Mouse (Mus musculus): ENCODE results near the gene Tlr8. TPM values are rescaled to one million over a fixed set of nuclear protein-coding genes. Genes with fewer than 3 reads are reported as not detected.
"Not testable (repeated sequence)": the region's sequence is repeated elsewhere in the genome, so short reads cannot be mapped to it uniquely, and the experiment has no call there.

Gene Tlr8
- not detected in 2 replicates for polyA plus RNA-seq (2011; ENCODE audit: insufficient read depth, insufficient read length, low read depth, missing spikeins)

- no peaks in the 10 kb centered on the region for H3K9me3 ChIP-seq (replicated peaks; ENCODE audit: control insufficient read depth, insufficient read depth, low read length, poor library complexity, severe bottlenecking)
- TF ChIP-seq CTCF (IDR thresholded peaks at IDR 0.05; ENCODE audit: low read depth, low read length) (no peak), EP300 (IDR thresholded peaks at IDR 0.05; ENCODE audit: insufficient read depth, low read depth, low read length) (no peak), POLR2A (IDR thresholded peaks at IDR 0.05; ENCODE audit: insufficient read depth, low read length) (no peak)
- no peaks in the 10 kb centered on the region for H3K27me3 ChIP-seq (ENCODE audit: control insufficient read depth, insufficient read depth, low read length, poor library complexity, severe bottlenecking)
These were observed at the start of gene Tlr8 for GRCm38 (mm10) chrX:167264086-167264485. Gene Tlr8, minus strand, starts transcription at chrX:167264329.

GRCm38 (mm10) chrX:167302061-167302460 is 37.9 kb upstream of the Tlr8 start:
- H3K36me3 ChIP-seq (ENCODE audit: control insufficient read depth, insufficient read depth, low read length, poor library complexity, severe bottlenecking); H3K27me3 ChIP-seq (ENCODE audit: control insufficient read depth, insufficient read depth, low read length, poor library complexity, severe bottlenecking); H3K9me3 ChIP-seq (replicated peaks; ENCODE audit: control insufficient read depth, insufficient read depth, low read length, poor library complexity, severe bottlenecking); H3K27ac ChIP-seq (ENCODE audit: insufficient read depth, low read length); H3K4me3 ChIP-seq (ENCODE audit: low read depth, low read length); H3K4me1 ChIP-seq (ENCODE audit: control insufficient read depth, insufficient read depth, low read length); H3K9ac ChIP-seq (ENCODE audit: low read depth, poor library complexity, severe bottlenecking): not testable (repeated sequence)

More at GRCm38 (mm10) chrX:167264086-167264485, at the start of gene Tlr8:
- Histone ChIP-seq H3K36me3 (ENCODE audit: control insufficient read depth, insufficient read depth, low read length, poor library complexity, severe bottlenecking) (no peaks in the 10 kb centered on the region), H3K4me3 (ENCODE audit: low read depth, low read length) (no peak within 1 kb of the TSS), H3K4me1 (ENCODE audit: control insufficient read depth, insufficient read depth, low read length) (no peaks in the 10 kb centered on the region), H3K9ac (ENCODE audit: low read depth, poor library complexity, severe bottlenecking) (no peak within 1 kb of the TSS), H3K27ac (ENCODE audit: insufficient read depth, low read length) (no peak within 1 kb of the TSS)

- Histone ChIP-seq H3K27me3 (ENCODE audit: control insufficient read depth, insufficient read depth, low read length, poor library complexity, severe bottlenecking) (no peaks in the 10 kb centered on the region), H3K9ac (ENCODE audit: low read depth, poor library complexity, severe bottlenecking) (no peak overlapping the region), H3K4me3 (ENCODE audit: low read depth, low read length) (no peak overlapping the region)
These were observed 12.8 kb upstream of the Tlr8 start for GRCm38 (mm10) chrX:167276953-167277352.

GRCm38 (mm10) chrX:167276551-167276950 is 12.4 kb upstream of the Tlr8 start:
- no peak overlapping the region for H3K9ac ChIP-seq (ENCODE audit: low read depth, poor library complexity, severe bottlenecking)
- H3K36me3 ChIP-seq (ENCODE audit: control insufficient read depth, insufficient read depth, low read length, poor library complexity, severe bottlenecking) = no peaks in the 10 kb centered on the region
- H3K4me3 ChIP-seq (ENCODE audit: low read depth, low read length) = no peak overlapping the region
- no peaks in the 10 kb centered on the region for H3K27me3 ChIP-seq (ENCODE audit: control insufficient read depth, insufficient read depth, low read length, poor library complexity, severe bottlenecking)
- TF ChIP-seq CTCF (IDR thresholded peaks at IDR 0.05; ENCODE audit: low read depth, low read length) = no peak
- no peak for TF ChIP-seq POLR2A (IDR thresholded peaks at IDR 0.05; ENCODE audit: insufficient read depth, low read length)
- TF ChIP-seq EP300 (IDR thresholded peaks at IDR 0.05; ENCODE audit: insufficient read depth, low read depth, low read length) = no peak
- no peaks in the 10 kb centered on the region for H3K4me1 ChIP-seq (ENCODE audit: control insufficient read depth, insufficient read depth, low read length)
- no peak overlapping the region for H3K27ac ChIP-seq (ENCODE audit: insufficient read depth, low read length)
- H3K9me3 ChIP-seq (replicated peaks; ENCODE audit: control insufficient read depth, insufficient read depth, low read length, poor library complexity, severe bottlenecking) = no peaks in the 10 kb centered on the region

More at GRCm38 (mm10) chrX:167276953-167277352, 12.8 kb upstream of the Tlr8 start:
- no peak overlapping the region for H3K27ac ChIP-seq (ENCODE audit: insufficient read depth, low read length)
- H3K9me3 ChIP-seq (replicated peaks; ENCODE audit: control insufficient read depth, insufficient read depth, low read length, poor library complexity, severe bottlenecking) = no peaks in the 10 kb centered on the region
- TF ChIP-seq EP300 (IDR thresholded peaks at IDR 0.05; ENCODE audit: insufficient read depth, low read depth, low read length) = no peak
- TF ChIP-seq POLR2A (IDR thresholded peaks at IDR 0.05; ENCODE audit: insufficient read depth, low read length) = no peak
- peak; percentile 60 for TF ChIP-seq CTCF (IDR thresholded peaks at IDR 0.05; ENCODE audit: low read depth, low read length)
- H3K4me1 ChIP-seq (ENCODE audit: control insufficient read depth, insufficient read depth, low read length) = no peaks in the 10 kb centered on the region
- H3K36me3 ChIP-seq (ENCODE audit: control insufficient read depth, insufficient read depth, low read length, poor library complexity, severe bottlenecking) = no peaks in the 10 kb centered on the region

- Histone ChIP-seq H3K27me3 (ENCODE audit: control insufficient read depth, insufficient read depth, low read length, poor library complexity, severe bottlenecking) (no peaks in the 10 kb centered on the region), H3K4me1 (ENCODE audit: control insufficient read depth, insufficient read depth, low read length) (no peaks in the 10 kb centered on the region), H3K4me3 (ENCODE audit: low read depth, low read length) (no peak overlapping the region), H3K9ac (ENCODE audit: low read depth, poor library complexity, severe bottlenecking) (no peak overlapping the region), H3K36me3 (ENCODE audit: control insufficient read depth, insufficient read depth, low read length, poor library complexity, severe bottlenecking) (no peaks in the 10 kb centered on the region), H3K27ac (ENCODE audit: insufficient read depth, low read length) (no peak overlapping the region), H3K9me3 (replicated peaks; ENCODE audit: control insufficient read depth, insufficient read depth, low read length, poor library complexity, severe bottlenecking) (no peaks in the 10 kb centered on the region)
- TF ChIP-seq POLR2A (IDR thresholded peaks at IDR 0.05; ENCODE audit: insufficient read depth, low read length) (no peak), CTCF (IDR thresholded peaks at IDR 0.05; ENCODE audit: low read depth, low read length) (no peak), EP300 (IDR thresholded peaks at IDR 0.05; ENCODE audit: insufficient read depth, low read depth, low read length) (no peak)
These were observed 599 bp downstream of the Tlr8 start for GRCm38 (mm10) chrX:167263530-167263929.

GRCm38 (mm10) chrX:167241736-167242135 is 22.4 kb downstream of the Tlr8 start:
- no peak overlapping the region for H3K9ac ChIP-seq (ENCODE audit: low read depth, poor library complexity, severe bottlenecking)
- no peak overlapping the region for H3K27ac ChIP-seq (ENCODE audit: insufficient read depth, low read length)
- no peak overlapping the region for H3K4me3 ChIP-seq (ENCODE audit: low read depth, low read length)
- H3K4me1 ChIP-seq (ENCODE audit: control insufficient read depth, insufficient read depth, low read length) = no peaks in the 10 kb centered on the region
- no peak for TF ChIP-seq CTCF (IDR thresholded peaks at IDR 0.05; ENCODE audit: low read depth, low read length)
- no peak for TF ChIP-seq POLR2A (IDR thresholded peaks at IDR 0.05; ENCODE audit: insufficient read depth, low read length)
- TF ChIP-seq EP300 (IDR thresholded peaks at IDR 0.05; ENCODE audit: insufficient read depth, low read depth, low read length) = no peak
- peaks cover 2% of the 10 kb centered on the region; the same call in 1 of the 2 replicates for H3K9me3 ChIP-seq (replicated peaks; ENCODE audit: control insufficient read depth, insufficient read depth, low read length, poor library complexity, severe bottlenecking)
- no peaks in the 10 kb centered on the region for H3K36me3 ChIP-seq (ENCODE audit: control insufficient read depth, insufficient read depth, low read length, poor library complexity, severe bottlenecking)
- H3K27me3 ChIP-seq (ENCODE audit: control insufficient read depth, insufficient read depth, low read length, poor library complexity, severe bottlenecking) = no peaks in the 10 kb centered on the region

Measured in ES-Bruce4 (cell line).